Mouse (Mus musculus) cerebellum, postnatal 14 days (tissue): ENCODE data around the gene Gm21060.
A peak's percentile ranks its signal among the peaks of the same experiment; 100 is the strongest.
"Not testable (repeated sequence)": the region's sequence is repeated elsewhere in the genome, so short reads cannot be mapped to it uniquely, and the experiment has no call there.

Experiments
- DNase-seq, 2 experiments: peaks; one replicate each; pipeline ENCODE4 v3.0.0; 2021; ENCODE audit warnings: mixed read lengths in 2 of 2

Gene Gm21060

GRCm38 (mm10) chr19:61296969-61297368 is at the start of gene Gm21060:
Gene Gm21060, minus strand, starts transcription at chr19:61297069.
- DNase-seq: no peak

GRCm38 (mm10) chr19:61320844-61321243 is 24.0 kb upstream of the Gm21060 start:
- DNase-seq: not testable (repeated sequence)

GRCm38 (mm10) chr19:61313185-61313584 is 16.3 kb upstream of the Gm21060 start:
- not testable (repeated sequence) for DNase-seq

- not testable (repeated sequence) for DNase-seq
Observed at GRCm38 (mm10) chr19:61312400-61312799, 15.5 kb upstream of the Gm21060 start.

DNA sequence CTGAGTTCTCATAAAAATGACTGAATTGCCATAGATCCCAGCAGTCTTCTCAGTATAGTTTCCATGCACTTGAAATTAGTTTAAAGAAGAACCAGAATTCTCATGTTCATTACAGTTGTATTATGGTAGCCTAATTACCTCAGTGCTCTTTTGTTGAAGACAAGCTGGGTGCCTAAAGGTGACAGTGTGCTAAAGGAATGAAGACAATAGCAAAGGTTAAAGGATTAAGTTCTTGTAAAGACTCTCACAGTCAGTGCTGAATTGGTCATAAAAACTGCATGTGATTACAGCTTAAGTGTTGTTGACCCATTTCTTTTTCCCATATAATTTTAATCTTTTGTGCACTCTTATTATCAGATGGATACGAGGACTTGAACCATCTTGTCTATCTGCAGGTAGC is 11.2 kb upstream of the Gm21060 start:
- not testable (repeated sequence) for DNase-seq

DNA sequence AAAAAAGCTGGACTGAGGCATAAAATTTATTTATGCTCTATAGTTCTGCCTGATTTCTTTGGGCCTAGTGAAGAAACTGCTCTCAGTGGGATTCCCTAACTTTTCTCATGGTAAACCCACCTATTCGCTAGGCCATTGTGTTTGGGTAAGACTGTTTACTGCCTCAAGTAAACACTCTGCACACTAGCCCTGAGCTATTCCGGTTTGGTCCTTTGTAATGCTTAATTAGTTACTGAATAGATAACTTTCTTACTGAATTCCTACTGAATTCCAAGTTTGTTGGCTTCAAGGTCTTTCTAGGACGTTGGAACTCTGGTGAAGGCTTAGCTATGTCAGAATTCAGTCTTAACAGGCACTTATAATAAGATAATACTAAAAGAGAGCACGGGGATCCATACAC is 11.8 kb downstream of the Gm21060 start:
- DNase-seq: not testable (repeated sequence)

GRCm38 (mm10) chr19:61283581-61283980 is 13.3 kb downstream of the Gm21060 start:
- DNase-seq: no peak

DNA sequence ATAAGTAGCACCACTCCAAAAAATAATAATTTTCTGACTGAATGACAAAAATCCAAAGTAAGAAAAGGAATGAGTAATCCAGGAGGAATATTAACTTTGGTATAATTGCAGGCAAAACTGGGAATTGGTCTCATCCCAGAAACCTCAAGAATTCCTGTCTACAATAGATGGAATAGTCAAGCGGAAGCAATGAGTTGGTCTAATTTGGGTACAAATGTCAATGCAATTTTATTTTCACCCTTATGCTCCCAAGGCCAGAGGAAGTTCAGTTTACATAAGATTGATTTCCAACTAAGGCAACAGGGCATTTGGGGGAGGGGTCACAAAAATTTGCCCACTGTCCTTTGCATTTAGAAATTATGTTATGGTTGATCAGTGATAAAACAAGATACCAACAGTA is 21.4 kb downstream of the Gm21060 start:
- DNase-seq: no peak

DNA sequence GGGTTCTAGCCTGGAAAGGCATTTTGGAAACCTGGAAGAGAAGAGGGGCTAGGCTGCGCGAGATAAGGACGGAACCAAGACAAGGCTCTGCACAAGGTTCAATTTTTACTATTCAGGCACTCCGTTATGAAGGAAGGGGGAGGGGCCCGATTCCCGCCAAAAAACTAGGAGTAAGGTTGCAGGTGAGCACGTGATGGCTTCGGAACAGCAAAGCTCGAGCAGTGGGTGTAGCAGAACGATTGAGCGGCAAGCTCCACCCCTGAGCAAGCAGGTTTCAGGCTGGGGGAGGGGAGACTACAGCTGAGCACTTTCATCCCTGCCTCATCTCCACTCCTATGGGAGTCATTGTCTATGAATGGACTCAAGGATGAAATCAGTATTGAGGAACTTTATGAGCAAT is 27.7 kb downstream of the Gm21060 start:
- DNase-seq: not testable (repeated sequence)

- DNase-seq: peak; percentile 12 to 18
Observed at GRCm38 (mm10) chr19:61267141-61267540, 29.7 kb downstream of the Gm21060 start.

GRCm38 (mm10) chr19:61266651-61267050 is 30.2 kb downstream of the Gm21060 start:
- DNase-seq: peak; percentile 57 to 60

DNA sequence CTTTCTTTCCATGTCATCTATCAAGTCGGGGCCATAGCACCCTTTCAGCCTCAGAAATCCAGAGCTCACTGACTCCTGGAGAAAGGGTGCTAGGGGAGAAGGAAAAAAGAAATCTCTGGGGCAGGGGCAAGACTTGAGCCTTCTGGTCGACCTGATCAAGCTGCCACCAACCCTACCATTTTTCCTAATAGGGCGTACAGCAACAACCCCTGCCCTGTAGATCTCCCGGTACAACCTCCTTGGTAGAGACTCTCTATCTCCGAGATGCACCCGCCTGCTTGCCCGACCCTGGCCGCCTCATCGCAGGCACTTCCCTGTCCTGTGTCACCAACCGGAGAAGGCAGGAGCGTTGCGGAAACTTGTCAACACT is 30.6 kb downstream of the Gm21060 start:
- DNase-seq: peak; percentile 66 to 71

DNA sequence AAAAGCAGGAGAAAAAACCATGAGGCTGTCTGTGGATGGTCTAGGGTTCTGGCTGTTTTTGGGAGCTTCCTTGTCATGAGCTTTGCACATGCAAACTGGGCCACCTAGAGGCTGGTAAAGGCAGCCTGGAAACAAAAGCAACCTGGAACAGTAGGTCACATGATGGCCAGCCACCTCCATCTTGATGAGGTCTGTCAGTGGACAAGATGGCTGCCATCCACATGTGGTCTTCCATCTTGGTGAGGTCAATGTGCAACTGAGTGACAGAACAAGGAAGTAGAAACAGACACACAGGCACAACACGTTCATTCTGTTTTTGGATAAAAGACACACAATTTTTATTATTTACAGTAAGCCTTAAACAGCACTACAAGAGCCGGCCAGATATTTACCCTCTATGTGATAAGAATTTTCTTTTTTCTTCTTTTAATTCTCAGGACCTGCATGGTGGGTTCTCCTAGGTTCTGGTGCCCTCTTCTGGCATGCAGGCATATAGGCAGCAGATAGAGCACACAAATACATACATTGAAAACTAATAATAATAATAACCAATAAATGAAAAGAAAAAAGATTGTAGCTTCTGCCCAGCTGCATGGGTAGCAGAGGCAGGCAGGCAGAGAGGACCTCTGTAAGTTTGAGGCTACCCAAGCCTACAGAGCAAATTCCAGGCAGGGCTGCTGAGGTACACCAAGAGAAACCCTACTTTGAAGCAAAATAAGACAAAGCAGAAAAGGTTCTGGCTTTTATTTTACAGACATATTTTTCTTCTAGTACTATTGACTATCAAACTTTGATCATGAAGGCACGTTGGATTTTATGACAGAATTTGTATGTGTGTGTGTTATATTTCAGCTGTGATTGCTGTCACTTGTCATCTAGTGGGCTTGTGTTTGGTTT is 31.3 kb downstream of the Gm21060 start:
- peak; percentile 78 to 79 for DNase-seq

DNA sequence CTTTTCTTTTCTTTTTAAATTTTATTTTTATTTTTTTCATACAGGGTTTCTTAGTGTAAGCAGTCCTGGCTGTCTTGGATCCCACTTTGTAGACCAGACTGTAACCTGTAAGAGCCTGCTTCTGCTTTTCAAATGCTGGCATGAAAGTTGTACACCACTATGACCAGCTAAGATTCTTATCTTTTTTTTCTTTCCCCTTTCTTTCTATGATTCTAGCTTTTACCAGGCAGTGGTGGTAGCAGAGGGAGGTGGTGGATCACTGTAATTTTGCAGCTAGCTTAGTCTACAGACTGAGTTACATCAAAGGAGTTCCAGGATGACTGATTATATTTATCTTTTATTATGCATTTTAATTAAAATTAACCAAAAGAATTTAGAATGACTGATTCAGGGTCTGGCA is 31.9 kb downstream of the Gm21060 start:
- DNase-seq: no peak

GRCm38 (mm10) chr19:61264227-61264626 is 32.6 kb downstream of the Gm21060 start:
- peak in 1 of 2 experiments; percentile 10 for DNase-seq

GRCm38 (mm10) chr19:61261241-61261640 is 35.6 kb downstream of the Gm21060 start:
- no peak for DNase-seq

DNA sequence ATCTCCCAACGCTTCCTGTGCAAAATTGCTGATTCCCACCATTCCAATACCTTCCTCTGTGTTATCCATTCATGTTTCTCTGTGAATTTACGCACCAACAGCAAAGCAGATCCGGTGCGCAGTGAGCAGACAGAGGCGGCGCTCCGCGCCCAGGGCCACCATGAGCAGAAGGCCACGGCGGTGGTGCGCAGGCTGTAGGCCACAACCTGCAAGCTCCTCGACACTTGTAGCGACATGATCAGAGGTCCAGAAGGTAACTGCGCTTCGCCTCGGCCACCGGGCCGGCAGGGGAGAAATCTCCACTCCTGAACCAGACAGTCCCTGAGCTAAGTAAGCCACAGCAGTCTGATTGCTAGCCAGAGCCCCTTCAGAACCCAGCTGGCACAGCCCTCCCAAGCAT is 39.1 kb downstream of the Gm21060 start:
- no peak for DNase-seq

- no peak for DNase-seq
Observed at GRCm38 (mm10) chr19:61256166-61256887, 40.5 kb downstream of the Gm21060 start.

DNA sequence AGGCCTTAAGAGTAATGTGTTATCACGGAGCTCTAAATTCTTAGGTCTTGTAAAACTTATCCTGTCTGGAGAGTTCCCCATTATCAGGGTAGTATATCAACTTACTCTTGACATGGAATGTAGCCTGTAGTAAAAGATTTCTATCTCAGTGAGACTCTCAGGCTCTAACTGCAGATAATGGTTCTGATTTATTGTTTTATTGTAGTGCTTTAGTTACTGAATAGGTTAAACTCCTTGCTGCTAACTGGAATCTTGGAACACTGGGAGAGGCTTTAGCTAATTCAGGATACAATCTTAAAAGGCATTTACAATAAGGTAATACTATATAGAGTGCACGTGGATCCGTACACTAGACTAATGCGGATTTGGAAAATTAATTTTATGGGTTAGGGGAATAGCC is 49.5 kb downstream of the Gm21060 start:
- DNase-seq: not testable (repeated sequence)
